Mouse (Mus musculus): ENCODE measurements around the gene Sass6.
"Not testable (repeated sequence)": the region's sequence is repeated elsewhere in the genome, so short reads cannot be mapped to it uniquely, and the experiment has no call there.

Gene Sass6

GRCm38 (mm10) chr3:116594728-116595602 is at the start of gene Sass6:
Gene Sass6 (plus strand): TSS chr3:116594982.
- peak; percentile 95 for DNase-seq (ENCODE audit: extremely low read depth, insufficient read length, low spot score)

DNA sequence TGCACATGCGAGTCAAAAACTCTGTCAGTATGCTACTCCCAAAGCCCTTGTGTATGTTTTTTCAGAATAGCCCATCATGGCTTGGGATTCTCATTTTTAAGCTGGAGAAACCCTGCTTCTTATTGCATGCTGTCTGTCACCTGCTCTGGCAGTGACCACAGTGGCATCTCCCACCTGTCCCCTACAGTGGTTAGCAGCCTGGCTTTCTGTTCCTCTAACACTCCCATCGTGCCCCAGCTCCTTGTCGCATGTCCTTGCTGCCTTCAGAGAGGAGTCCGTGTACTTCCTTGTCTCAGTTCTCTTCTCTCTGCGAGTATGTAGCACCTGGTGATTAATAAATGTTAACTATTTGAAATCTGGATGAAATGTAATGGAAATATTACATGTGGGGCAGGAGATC is 47.4 kb upstream of the Sass6 start:
- no peak for DNase-seq (ENCODE audit: extremely low read depth, insufficient read length, low spot score)

GRCm38 (mm10) chr3:116551362-116551761 is 43.4 kb upstream of the Sass6 start:
- DNase-seq (ENCODE audit: extremely low read depth, insufficient read length, low spot score), result no peak

DNA sequence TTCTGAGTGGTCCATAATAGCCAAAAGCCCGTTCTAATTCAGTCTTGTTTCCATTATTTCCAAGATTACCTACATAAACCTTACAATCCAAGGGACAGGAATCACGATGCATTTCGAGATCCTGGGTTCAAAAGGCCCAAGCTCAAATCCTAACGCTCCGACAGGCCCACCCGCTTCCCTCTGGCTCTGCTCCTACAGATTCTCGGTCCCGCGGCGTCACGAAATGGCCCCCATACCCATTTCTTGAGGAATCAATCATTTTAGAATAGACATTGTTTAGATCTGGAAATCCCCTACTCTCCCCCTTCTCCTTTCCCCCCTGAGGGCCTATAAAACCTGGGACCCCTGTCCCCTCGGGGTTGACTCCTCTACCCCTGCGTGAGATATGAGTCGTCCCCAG is 33.5 kb upstream of the Sass6 start:
- not testable (repeated sequence) for DNase-seq (ENCODE audit: extremely low read depth, insufficient read length, low spot score)

- DNase-seq (ENCODE audit: extremely low read depth, insufficient read length, low spot score), result no peak
Observed at GRCm38 (mm10) chr3:116562408-116563094, 32.2 kb upstream of the Sass6 start, which contains the start of gene Lrrc39. Gene Lrrc39 (plus strand): TSS chr3:116562973.

- no peak for DNase-seq (ENCODE audit: extremely low read depth, insufficient read length, low spot score)
Observed at GRCm38 (mm10) chr3:116563095-116563492, 31.7 kb upstream of the Sass6 start.

DNA sequence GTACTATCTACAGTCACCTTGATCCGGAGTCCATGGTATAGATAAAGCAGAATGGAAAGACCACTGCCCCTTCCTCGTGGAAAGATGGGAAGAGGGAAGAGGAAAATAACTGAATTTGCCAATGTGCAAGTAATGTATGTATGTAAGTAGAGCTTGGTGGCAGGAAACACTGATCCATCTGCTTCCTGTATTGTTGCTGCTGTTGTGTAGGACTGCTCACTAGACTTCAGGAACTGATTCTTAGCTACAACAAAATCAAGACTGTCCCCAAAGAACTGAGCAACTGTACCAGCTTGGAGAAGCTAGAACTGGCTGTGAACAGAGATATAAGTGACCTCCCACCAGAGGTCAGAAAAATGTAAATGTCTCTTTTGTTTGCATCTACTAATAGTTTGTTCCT is 24.2 kb upstream of the Sass6 start:
- DNase-seq (ENCODE audit: extremely low read depth, insufficient read length, low spot score), result no peak

- no peak for DNase-seq (ENCODE audit: extremely low read depth, insufficient read length, low spot score)
Observed at GRCm38 (mm10) chr3:116577286-116577685, 17.5 kb upstream of the Sass6 start.

DNA sequence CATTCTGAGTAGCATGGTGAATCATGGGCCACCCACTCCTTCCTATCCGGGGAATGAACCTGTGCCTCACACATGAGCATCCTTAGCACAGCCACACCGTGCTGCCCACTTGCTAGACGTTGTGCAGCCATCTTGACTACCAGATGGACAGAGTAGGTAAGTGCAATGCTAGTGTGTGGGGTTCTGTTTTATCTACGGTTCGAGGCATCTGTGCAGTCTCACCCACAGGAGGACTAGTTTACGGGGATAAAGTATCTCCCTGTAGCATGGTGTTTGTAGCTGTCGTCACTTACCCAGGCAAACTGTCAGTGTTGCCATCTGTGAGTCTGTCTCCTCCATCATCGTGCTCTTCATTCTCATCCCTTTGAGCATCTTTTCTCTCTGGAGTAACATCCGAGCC is 12.6 kb upstream of the Sass6 start:
- DNase-seq (ENCODE audit: extremely low read depth, insufficient read length, low spot score), result no peak

GRCm38 (mm10) chr3:116594076-116594727 is 580 bp upstream of the Sass6 start:
- DNase-seq (ENCODE audit: extremely low read depth, insufficient read length, low spot score), result no peak

GRCm38 (mm10) chr3:116595603-116595991 is 815 bp downstream of the Sass6 start:
- DNase-seq (ENCODE audit: extremely low read depth, insufficient read length, low spot score), result no peak

DNA sequence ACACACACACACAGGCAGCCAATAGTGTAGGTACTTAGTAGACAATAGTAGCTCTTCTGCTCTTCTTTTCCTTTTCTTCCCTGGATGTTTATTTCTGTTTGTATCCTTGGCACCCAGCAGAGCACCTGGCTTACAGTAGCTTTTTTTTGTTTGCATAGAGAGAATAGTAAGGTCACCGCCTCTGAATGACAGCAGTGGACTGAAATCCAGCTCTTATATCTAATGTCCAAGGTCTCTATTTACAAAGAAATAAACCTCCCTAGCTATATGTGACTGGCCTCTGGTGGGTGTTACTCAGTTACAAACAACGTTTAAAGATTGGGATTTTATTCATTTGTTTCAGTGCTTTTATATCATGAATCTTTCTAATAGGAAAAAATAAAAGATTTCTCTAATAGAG is 4.9 kb downstream of the Sass6 start:
- DNase-seq (ENCODE audit: extremely low read depth, insufficient read length, low spot score), result no peak

DNA sequence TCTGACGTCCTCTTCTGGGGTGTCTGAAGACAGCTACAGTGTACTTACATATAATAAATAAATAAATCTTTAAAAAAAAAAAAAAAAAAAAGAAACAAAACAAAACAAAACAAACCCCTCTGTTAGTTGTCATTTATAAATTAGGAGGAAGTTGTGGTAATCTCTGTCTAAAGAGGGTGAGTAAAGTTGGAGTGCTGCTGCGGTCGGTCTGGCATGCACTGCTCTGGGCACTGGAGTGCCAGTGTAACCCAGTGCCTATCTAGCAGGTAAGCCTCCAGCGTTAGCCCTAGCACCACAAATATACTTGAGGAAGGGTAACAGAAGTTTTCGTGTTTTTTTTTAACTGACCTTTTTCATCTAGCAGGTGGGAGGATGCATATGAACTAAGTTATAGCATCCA is 6.2 kb downstream of the Sass6 start:
- DNase-seq (ENCODE audit: extremely low read depth, insufficient read length, low spot score), result no peak

DNA sequence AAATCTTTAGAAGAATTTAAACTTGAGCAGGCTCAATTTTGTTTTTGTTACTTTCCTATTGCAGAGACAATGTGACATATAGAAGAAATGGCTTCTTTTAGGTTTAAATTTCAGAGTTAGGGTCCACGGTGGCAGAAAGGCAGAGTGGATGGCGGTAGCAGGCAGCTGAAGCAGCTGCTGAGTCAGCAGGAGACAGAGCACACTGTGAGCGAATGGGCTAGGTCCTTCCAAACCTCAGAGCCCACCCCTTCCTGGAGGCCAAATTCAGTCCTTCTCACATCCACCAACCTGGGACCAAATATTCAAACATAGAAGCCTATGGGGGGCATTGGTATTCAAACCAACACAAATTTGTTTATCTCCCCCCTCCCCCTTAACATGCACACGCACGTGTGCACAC is 7.0 kb downstream of the Sass6 start:
- DNase-seq (ENCODE audit: extremely low read depth, insufficient read length, low spot score), result no peak

GRCm38 (mm10) chr3:116604570-116604969 is 9.8 kb downstream of the Sass6 start:
- no peak for DNase-seq (ENCODE audit: extremely low read depth, insufficient read length, low spot score)

- no peak for DNase-seq (ENCODE audit: extremely low read depth, insufficient read length, low spot score)
Observed at GRCm38 (mm10) chr3:116614295-116614892, 19.6 kb downstream of the Sass6 start, which contains the start of gene Trmt13. Gene Trmt13 (minus strand): TSS chr3:116614587.

DNA sequence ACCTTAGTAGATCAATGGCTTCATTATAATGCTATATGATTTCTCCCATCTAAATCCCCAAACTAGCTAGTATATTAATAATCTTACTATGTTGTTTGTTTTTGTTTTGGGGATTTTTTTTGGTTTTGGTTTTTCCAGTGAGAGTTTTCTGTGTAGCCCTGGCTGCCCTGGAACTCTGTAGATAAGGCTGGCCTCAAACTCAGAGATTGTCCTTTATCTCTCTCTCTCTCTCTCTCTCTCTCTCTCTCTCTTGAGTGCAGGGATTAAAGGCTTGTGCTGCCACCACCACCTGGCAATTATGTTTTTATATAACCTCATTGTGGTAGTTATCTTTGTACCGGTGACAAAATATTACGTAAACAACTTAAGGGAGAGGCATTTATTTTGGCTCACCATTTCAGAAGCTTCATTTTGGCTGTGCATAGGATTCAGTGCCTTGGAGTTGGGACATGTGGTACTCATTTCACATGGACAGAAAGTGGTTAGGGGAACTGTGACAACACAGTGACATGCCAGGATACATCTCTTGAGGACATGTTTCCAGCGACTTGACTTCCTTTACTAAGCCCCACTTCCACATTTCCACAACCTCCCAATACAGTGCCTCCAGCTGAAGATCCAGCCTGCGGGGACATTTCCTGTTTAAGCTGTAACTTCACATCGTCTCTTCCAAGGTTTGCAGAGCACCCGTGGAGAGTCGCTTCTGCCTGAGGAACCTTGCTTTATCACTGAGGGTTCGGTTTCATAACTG is 20.7 kb downstream of the Sass6 start:
- no peak for DNase-seq (ENCODE audit: extremely low read depth, insufficient read length, low spot score)

GRCm38 (mm10) chr3:116618855-116619254 is 24.1 kb downstream of the Sass6 start:
- DNase-seq (ENCODE audit: extremely low read depth, insufficient read length, low spot score), result no peak

DNA sequence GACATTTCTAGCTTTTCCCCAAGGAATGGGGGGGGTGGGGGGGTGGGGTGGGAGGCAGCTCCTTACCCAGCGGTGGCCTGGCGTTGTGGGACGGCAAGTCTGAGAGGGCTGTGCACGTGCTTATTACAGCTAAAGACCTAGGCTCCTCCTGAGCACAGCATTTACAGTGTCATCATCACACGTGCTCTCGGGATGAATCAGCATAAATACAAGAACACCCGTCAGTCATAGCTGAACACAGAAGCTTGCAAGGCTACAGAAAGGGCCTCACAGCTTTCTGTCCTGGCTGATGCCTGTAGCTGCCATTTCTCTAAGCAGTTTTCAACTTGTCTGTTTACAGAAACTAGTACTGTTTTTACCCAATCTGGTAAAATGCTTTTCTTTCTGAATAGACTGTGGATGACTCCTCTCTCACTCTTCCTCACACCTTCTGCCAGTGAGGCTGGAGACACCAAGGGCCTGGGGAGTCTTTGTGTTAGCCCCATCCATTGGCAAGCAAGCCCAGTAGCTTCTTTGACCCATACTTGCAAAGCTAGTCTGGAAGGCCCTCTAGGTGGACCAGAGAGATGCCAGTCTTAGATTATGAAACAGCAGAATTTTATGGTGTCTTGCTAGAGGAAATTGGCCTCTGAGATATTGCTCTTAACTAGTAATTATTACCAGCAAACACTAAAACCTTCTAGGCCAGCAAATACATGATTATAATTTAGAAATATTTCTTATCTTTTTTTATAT is 26.0 kb downstream of the Sass6 start:
- DNase-seq (ENCODE audit: extremely low read depth, insufficient read length, low spot score), result no peak

GRCm38 (mm10) chr3:116622641-116623040 is 27.9 kb downstream of the Sass6 start:
- DNase-seq (ENCODE audit: extremely low read depth, insufficient read length, low spot score), result no peak

Measured in 3134 (cell line).